Mouse (Mus musculus): Measurements from ENCODE around the gene 1810010H24Rik.
"Not testable (repeated sequence)": the region's sequence is repeated elsewhere in the genome, so short reads cannot be mapped to it uniquely, and the experiment has no call there.

1810010H24Rik gene

GRCm38 (mm10) chr11:107025411-107026321, at the start of gene 1810010H24Rik:
Gene 1810010H24Rik, plus strand, starts transcription at chr11:107025681.
- in situ Hi-C loops (cut with MboI): no loop called here

DNA sequence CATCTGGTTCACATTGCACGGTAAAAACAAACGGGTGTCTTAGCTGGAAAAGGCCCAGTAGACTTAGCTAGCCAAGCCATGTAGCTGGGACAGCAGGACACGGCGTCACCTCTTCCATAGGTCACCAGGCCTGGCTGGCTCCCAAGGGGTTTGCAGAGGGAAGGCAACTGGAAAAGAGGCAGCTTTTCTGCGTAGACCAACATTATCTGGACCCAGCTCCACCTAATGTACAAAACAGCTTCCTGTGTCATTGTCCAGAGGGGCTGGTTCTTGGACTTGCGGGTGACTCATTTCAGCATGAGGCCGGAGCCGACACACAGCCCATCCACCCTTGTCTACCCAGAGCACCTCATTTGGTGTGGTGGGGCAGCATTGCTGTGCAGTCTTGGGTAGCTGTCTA, 49.3 kb upstream of the 1810010H24Rik start:
- in situ Hi-C loops (cut with MboI): loop anchor here (10.0 kb wide), 1 partner anchor 131 kb away; no protein-coding TSS in a partner anchor

DNA sequence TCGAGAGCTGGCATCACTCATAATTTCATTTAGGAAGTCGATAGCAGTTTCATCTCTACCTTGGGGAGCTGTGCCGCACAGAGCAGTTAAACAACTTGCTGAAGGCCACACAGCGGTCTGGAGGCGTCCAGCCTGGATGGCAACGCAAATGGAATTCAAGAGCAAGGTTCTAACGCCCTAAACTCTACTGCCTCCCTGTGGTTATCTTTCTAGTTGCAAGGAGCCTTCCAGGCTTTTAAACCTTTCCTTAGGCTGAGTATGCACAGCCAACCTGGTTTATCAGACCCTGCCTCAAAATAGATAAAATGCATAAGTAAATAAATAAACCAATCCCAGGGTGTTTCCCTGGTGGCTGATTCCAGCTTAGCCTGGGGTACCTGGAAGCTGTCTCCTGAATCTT, 45.0 kb upstream of the 1810010H24Rik start:
- in situ Hi-C loops (cut with MboI): no loop called here

DNA sequence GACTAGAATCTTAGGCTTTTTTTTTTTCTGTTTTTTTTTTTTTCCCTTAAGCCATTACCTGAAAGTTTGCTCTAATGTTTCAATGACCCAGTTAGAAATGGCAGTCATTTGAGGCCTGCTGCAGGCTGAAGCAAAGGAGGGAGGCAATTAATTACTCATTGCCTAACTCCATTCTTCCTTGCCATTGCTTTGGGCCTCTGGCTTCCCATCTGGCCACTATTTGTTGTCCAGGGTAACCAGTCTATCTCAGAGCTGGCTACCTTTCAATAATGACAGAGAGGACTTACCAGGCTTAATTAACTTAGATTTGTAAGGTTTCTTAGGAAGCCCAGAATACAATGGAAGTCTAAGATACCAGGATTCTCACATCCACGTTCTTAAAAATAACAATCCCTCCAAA, 43.7 kb upstream of the 1810010H24Rik start:
- in situ Hi-C loops (cut with MboI): no loop called here

DNA sequence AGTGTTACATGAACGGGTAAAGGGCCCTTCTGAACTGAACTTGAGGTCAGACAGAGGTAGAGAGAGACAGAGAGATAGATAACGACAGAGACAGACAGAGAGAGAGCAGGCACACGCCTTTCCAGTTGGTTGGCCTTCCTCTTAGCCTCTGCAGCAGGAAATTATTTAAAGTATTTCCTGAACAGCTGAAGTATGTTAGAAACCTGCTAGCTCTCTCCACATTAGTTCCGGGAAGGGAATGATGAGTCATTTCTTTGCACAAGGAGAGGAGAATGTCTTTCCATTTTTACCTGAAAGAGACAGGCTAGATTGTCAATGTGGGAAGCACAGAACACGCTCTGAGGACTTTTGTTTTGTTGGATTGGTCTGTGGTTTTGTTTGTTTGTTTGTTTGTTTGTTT, 43.1 kb upstream of the 1810010H24Rik start:
- in situ Hi-C loops (cut with MboI): no loop called here

DNA sequence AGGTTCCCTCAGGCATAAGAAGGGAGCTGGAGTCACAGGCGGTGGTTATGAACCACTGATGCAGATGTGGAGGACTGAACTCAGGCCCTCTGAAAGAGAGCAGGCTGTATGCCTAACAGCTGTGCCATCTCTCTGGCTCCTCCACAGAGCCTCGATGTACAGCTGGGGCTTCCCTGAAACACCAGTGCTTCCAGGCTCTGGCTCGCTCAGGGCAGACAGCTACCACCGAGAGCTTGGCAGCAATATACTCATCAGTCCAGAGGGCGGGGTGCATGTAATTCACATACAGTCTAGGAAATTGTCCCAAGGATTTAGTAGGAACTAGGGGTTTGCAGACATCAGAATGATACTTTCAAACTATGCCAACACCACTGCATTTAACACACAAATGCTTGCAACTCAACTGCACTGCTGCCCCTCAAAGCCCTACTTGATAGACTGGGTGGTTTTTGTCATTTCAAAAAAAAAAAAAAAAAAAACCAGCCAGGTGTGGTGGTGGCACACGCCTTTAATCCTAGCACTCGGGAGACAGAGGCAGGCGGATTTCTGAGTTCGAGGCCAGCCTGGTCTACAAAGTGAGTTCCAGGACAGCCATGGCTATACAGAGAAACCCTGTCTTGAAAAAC, 39.4 kb upstream of the 1810010H24Rik start:
- in situ Hi-C loops (cut with MboI): not testable (repeated sequence)

DNA sequence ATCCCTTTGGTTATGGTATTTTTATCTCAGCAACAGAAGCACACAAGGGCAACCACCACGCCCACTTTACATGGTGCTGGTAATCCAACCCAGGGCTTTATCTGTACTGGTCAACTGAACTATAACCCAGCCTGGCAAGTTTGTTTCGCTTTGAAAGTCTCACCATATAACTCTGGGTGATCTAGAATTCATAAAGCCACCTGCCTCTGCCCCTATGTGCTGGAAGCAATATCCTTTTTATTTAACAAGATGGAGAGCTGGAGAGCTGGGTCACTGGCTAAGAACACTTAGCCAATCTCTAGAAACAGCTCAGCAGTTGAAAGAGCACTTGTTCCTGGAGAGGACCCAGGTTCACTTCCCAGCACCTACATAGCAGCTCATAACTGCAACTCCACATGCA, 38.1 kb upstream of the 1810010H24Rik start:
- in situ Hi-C loops (cut with MboI): no loop called here

- in situ Hi-C loops (cut with MboI): no loop called here
Observed at GRCm38 (mm10) chr11:106994246-106995085, 31.0 kb upstream of the 1810010H24Rik start.

GRCm38 (mm10) chr11:106996492-106996891, 29.0 kb upstream of the 1810010H24Rik start:
- in situ Hi-C loops (cut with MboI): not testable (repeated sequence)

GRCm38 (mm10) chr11:106997976-106998375, 27.5 kb upstream of the 1810010H24Rik start:
- in situ Hi-C loops (cut with MboI): no loop called here

DNA sequence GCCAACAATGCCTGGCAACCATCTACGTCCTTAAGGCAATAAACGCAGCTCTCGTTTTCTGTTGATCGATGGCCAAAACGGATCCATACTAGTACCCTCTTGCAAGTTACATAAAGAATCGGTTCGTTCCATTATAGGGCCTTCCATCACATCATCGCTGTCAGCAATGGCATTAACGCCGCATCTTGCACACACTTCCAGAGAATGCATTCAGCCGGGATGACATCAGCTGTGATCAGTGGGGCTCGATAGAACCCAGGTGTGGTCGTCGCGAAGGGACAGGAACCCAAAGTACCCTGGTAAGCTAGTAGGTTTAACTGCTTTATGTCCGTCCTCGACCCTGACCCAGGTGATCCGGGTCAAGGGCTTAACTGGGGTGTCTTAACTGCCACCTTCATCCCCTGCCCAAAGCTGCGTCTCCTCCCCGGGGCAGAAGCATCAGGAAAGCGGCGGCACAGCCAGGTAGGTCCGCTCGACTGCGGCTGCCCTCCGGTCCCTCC, 26.8 kb upstream of the 1810010H24Rik start:
- in situ Hi-C loops (cut with MboI): no loop called here

DNA sequence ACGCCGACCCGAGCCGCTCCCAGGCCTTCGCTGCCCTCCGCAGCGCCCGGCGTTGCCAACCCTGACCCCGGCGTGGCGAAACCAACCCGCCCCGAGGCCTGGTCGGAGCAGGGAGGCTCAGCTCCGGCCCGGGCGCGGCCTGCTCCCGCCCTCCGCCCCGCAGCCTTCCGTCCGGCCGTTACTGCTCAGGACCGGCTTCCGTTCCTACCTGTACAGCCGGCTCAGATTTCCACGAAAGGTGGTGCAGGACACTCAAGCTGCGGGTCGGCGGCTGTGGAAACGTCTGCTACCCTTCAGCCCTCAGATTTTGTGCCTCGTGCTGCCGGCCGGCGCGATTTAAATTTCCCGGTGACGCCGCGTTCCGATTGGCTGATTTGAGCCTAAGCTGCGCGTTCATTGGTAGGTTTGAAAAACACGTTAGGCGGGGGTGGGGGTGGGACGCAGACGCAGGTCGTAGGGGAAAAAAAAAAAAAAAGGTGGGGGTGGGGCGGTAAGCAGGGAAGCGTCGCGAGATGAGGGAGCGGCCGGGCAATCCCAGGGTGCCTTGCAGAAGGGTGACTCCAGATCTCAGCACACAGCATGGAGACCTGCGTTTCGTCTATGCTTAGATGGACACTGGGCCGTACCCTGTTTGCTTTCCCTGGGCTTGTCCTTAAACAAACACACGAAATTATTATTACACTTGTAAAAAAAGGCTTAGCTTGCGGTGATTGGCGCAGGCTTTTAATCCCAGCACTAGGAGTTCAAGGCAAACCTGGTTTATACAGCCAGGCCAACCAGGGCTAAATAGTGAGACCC, 26.1 kb upstream of the 1810010H24Rik start, which contains the start of gene Kpna2:
Gene Kpna2 (minus strand): TSS at position 391 of the 798 bp plus-strand sequence.
- in situ Hi-C loops (cut with MboI): no loop called here

- in situ Hi-C loops (cut with MboI): no loop called here
Observed at GRCm38 (mm10) chr11:106999949-107000513, 25.4 kb upstream of the 1810010H24Rik start.

DNA sequence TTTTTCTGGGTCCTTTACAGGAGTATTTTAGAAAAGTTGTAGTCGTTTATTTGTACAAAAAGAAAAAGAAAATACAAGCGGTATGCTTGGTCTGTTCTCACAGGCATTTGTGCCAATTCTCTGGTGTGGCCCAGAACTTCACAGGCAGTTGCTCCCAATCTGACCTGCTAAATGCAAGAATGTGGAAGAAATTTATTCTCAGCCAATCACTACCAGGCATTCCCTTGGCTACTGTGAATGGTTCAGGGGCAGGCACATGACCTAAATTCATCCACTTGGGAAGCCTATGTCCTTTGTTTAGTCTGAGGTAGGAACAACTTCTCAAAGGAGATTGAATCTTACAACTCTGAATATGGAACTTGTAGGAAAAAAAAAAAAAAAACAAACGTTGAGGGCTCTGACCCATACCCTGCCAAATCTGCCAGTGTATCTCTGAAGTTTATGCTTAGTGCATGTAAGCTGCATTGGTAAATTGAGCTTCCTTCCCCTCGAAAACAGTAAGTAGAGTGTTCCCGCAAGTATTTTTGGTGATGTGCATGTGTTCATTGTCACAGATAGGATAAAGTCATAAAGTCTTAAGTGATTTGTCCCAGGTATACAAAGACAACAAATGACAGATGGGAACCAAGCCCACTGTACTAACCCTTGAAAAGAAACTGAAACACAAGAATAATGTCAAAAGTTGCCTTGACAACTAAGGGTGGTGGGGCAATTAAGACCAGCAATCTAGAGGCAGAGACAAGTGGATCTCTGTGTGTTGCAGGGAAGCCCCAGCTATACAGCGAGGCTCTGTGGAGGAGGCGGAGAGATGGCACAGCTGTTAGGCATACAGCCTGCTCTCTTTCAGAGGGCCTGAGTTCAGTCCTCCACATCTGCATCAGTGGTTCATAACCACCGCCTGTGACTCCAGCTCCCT, 23.5 kb upstream of the 1810010H24Rik start:
- in situ Hi-C loops (cut with MboI): no loop called here

DNA sequence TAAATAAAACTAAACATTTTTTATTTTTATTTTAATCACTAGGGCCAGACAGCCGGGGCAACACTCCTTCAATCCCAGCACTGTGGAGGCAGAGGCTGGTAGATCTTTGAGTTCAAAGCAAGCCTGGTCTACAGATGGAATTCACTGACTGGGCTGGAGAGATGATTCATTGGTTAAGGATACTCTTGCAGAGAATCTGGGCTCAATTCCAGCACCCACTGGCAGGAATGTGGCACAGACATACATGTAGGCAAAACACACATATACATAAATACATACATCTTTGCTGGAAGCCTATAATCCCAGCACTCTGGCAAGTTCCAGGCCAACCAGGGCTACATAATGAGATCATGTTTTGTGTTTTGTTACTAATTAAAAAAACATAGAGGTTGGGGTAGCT, 19.9 kb upstream of the 1810010H24Rik start:
- in situ Hi-C loops (cut with MboI): no loop called here

DNA sequence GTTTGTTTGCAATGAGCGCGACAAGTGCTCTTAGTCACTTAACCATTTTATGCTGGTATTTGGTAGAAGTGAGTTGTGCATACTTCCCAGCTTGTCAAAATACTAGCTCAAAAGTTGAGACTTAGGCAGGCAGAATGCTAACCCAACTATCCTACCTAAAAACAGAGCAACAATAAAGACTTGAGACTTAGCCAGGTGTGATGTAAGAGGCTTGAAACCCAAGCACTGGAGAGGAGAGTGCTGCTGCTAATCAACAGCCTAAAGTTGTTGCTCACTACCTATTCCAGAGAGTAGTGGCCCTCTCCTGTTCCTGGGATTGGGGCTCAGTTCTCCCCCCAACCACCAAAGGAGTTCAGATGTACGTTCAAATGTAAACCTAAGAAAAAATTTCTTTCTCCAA, 15.0 kb upstream of the 1810010H24Rik start:
- in situ Hi-C loops (cut with MboI): no loop called here

DNA sequence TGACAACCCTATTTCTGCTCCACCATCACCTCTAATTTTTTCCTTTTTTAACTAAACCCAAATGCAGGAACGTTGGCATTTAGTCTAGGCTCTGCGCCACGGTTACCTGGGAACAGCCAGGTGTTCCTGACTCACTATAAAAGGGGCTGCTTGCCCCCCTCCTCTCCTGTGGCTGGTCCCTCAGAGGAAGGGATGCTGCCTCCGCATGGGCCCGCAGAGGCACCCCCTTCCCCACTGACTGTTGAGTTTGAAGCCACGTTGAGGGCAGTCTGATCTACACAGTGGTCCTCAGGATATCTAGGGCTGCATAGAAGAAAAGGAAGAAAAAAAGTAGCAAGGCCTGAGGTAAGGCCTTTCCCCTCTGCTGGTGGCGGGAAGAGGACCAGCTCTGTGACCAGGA, 14.3 kb upstream of the 1810010H24Rik start:
- in situ Hi-C loops (cut with MboI): no loop called here

- in situ Hi-C loops (cut with MboI): no loop called here
Observed at GRCm38 (mm10) chr11:107011669-107012323, 13.7 kb upstream of the 1810010H24Rik start.

All from mature B cell (primary cell).